Mouse (Mus musculus) heart, embryonic 14.5 days (tissue): Measurements from ENCODE around the gene Gm17332. TPM values are rescaled to one million over a fixed set of nuclear protein-coding genes. Genes with fewer than 3 reads are reported as not detected.

Experiments used
- polyA plus RNA-seq: library from polyadenylated mRNA; unstranded; fragments of >200 nt; fragmentation: Nextera tagmentation; extraction: Ambion mirVana; gene quantifications from 2 replicates; pipeline ENCODE4 v1.2.1, GENCODE M21; 2014

Gene Gm17332
- polyA plus RNA-seq, 1 experiment from 2014 or later, result not detected

Other genes starting within 250 kb of the Gm17332 start
- 11.3 and 13.5 TPM in 2 replicates for gene Erlec1, start 228.1 kb downstream of the Gm17332 start, polyA plus RNA-seq
- gene Chac2, start 196.1 kb downstream of the Gm17332 start, polyA plus RNA-seq, result 15.0 and 16.5 TPM in 2 replicates
- gene Stc2, start 187.6 kb upstream of the Gm17332 start, polyA plus RNA-seq, result 1.7 and 2.5 TPM in 2 replicates